Mouse (Mus musculus) stomach, postnatal 0 days (tissue): ENCODE results near the gene Thap4. TPM values are rescaled to one million over a fixed set of nuclear protein-coding genes. Genes with fewer than 3 reads are reported as not detected.

Experiments used
- ATAC-seq: fragments of 200-750 bp; cut with Nextera tagmentation; 2 replicates; pipeline ENCODE4 v1.8.0; 2017; ENCODE audit not compliant: low FRiP score, low TSS enrichment
- DNase-seq: peaks from one replicate; pipeline ENCODE4 v3.0.0-alpha.2; 2016; ENCODE audit warnings: low spot score
- H3K27ac ChIP-seq: fragments of 300-500 bp; sonication (generic); replicated peaks from 2 replicates; pipeline ENCODE4 v1.5.1; 2014; ENCODE audit warnings: mild to moderate bottlenecking, control low read depth
- H3K27me3 ChIP-seq: fragments of 300-500 bp; sonication (generic); 2 replicates; pipeline ENCODE4 v1.6.1; 2014; ENCODE audit warnings: low read length; ENCODE audit not compliant: control insufficient read depth, insufficient read depth
- H3K36me3 ChIP-seq: fragments of 300-500 bp; sonication (generic); 2 replicates; pipeline ENCODE4 v1.6.1; 2014; ENCODE audit warnings: low read length, mixed read lengths; ENCODE audit not compliant: control insufficient read depth, insufficient read depth
- H3K4me1 ChIP-seq: fragments of 300-500 bp; sonication (generic); replicated peaks from 2 replicates; pipeline ENCODE4 v1.6.1; 2014; ENCODE audit warnings: antibody characterized with exemption; ENCODE audit not compliant: control insufficient read depth, insufficient read depth
- H3K4me2 ChIP-seq: fragments of 300-500 bp; sonication (generic); replicated peaks from 2 replicates; pipeline ENCODE4 v1.6.1; 2014; ENCODE audit warnings: low read depth, mild to moderate bottlenecking, control low read depth, moderate library complexity
- H3K4me3 ChIP-seq: fragments of 300-500 bp; sonication (generic); 2 replicates; pipeline ENCODE4 v1.5.1; 2014; ENCODE audit warnings: low read depth, low read length, control low read depth
- H3K9ac ChIP-seq: fragments of 300-500 bp; sonication (generic); 2 replicates; pipeline ENCODE4 v1.6.1; 2014; ENCODE audit warnings: mild to moderate bottlenecking, low read length, control low read depth, mixed read lengths
- H3K9me3 ChIP-seq: fragments of 300-500 bp; sonication (generic); 2 replicates; pipeline ENCODE4 v1.6.1; 2016; ENCODE audit warnings: low read length; ENCODE audit not compliant: control insufficient read depth
- CTCF ChIP-seq: IDR thresholded peaks from 2 replicates; pipeline ENCODE4 v1.5.1; 2016; ENCODE audit warnings: antibody characterized with exemption, low read depth, mild to moderate bottlenecking, moderate library complexity
- EP300 ChIP-seq: optimal IDR thresholded peaks from 2 replicates; pipeline ENCODE3; 2016; ENCODE audit warnings: antibody characterized with exemption
- WGBS: fragments of 180-500 bp; shearing (Covaris S2); extraction: QIAGEN DNeasy Blood & Tissue Kit; methylation state at CpG from one replicate; pipeline ENCODE4 v1.1.7; 2014; 5-methylcytosine and 5-hydroxymethylcytosine counted together
- polyA plus RNA-seq: library from polyadenylated mRNA; unstranded; fragments of >200 nt; fragmentation: Nextera tagmentation; extraction: Ambion mirVana; gene quantifications from 2 replicates; pipeline ENCODE4 v1.2.1, GENCODE M21; 2015

The Thap4 gene
- polyA plus RNA-seq, 1 experiment from 2014 or later = 47.8 TPM

DNA sequence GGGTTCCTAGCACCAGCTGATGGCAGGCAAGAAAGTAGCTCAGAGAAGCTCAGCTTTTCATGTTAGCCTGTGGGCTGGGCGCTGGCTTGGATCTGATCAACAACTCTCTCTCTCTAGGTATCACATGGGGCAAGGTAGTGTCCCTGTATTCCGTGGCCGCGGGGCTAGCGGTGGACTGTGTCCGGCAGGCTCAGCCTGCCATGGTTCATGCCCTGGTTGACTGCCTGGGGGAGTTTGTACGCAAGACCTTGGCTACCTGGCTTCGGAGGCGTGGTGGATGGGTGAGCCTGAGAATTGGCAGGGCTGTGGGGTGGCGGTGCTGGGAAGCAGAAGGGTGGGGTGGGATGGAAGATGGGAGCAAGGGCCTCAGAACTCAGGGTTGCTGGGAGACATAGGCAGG is 60.7 kb downstream of the Thap4 start:
- 0 out of 2 replicates have a peak overlapping the region, but pooled peaks have one; percentile 4 for H3K27ac ChIP-seq
- no peak overlapping the region for H3K9ac ChIP-seq
- WGBS = 94% methylated on average over 10 of the region's 10 CpGs
- TF ChIP-seq EP300 (no peak), CTCF (no peak)
- H3K4me1 ChIP-seq = no peaks in the 10 kb centered on the region
- no peaks in the 10 kb centered on the region; the same call in none of the 2 replicates for H3K36me3 ChIP-seq
- no peaks in the 10 kb centered on the region for H3K9me3 ChIP-seq
- no peak overlapping the region for H3K4me3 ChIP-seq
- no peak for ATAC-seq
- no peak for DNase-seq
- H3K4me2 ChIP-seq = no peak overlapping the region
- H3K27me3 ChIP-seq = no peaks in the 10 kb centered on the region

- no peak overlapping the region for H3K9ac ChIP-seq
- no peaks in the 10 kb centered on the region for H3K4me1 ChIP-seq
- no peaks in the 10 kb centered on the region for H3K9me3 ChIP-seq
- DNase-seq (no peak), ATAC-seq (peak; percentile 57)
- H3K4me2 ChIP-seq = no peak overlapping the region
- peaks cover 2% of the 10 kb centered on the region for H3K36me3 ChIP-seq
- H3K27me3 ChIP-seq = no peaks in the 10 kb centered on the region
- H3K27ac ChIP-seq = 0 out of 2 replicates have a peak overlapping the region, but pooled peaks have one; percentile 4
- TF ChIP-seq CTCF (no peak), EP300 (no peak)
- H3K4me3 ChIP-seq = no peak overlapping the region
- 57% methylated on average over 3 of the region's 3 CpGs for WGBS
These were observed 61.2 kb downstream of the Thap4 start for GRCm38 (mm10) chr1:93693502-93693901.

GRCm38 (mm10) chr1:93692773-93693172 is 61.9 kb downstream of the Thap4 start:
- Histone ChIP-seq H3K36me3 (peaks cover 3% of the 10 kb centered on the region), H3K27me3 (no peaks in the 10 kb centered on the region), H3K9me3 (no peaks in the 10 kb centered on the region), H3K4me1 (no peaks in the 10 kb centered on the region), H3K4me3 (no peak overlapping the region), H3K4me2 (no peak overlapping the region), H3K9ac (no peak overlapping the region), H3K27ac (no peak overlapping the region)
- TF ChIP-seq EP300 (no peak), CTCF (no peak)
- no peak for ATAC-seq
- DNase-seq = no peak
- WGBS = 77% methylated on average over 9 of the region's 9 CpGs

DNA sequence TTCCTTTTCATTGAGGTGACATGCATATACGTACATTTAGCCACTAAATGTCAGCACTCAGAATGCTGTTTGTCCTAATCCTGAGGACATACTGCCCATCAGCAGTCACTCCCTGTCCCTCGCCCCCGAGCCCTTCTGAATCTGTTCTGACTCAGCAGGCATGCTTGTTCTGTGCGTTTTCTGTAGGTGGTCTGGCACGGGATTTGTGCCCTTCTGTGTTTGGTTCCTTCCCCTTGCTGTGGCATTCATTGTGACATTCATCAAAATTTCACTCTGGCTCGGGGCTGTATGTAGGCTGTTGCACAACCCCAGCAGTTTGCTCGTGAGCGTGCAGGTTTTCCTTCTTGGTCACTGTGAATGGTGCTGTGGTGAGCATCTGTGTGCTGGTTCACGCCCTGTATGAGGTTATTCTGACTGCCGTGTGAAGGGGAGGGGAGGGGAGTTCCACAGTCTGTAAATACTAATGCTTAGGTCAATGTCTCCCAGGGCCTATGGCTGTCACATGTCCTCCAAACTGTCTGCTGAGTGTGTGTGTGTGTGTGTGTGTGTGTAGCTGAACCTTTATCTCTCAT is 62.8 kb downstream of the Thap4 start:
- Histone ChIP-seq H3K9ac (no peak overlapping the region), H3K4me2 (no peak overlapping the region), H3K4me1 (peaks cover 2% of the 10 kb centered on the region; the same call in 1 of the 2 replicates), H3K36me3 (peaks cover 3% of the 10 kb centered on the region), H3K9me3 (no peaks in the 10 kb centered on the region), H3K27ac (no peak overlapping the region), H3K27me3 (no peaks in the 10 kb centered on the region), H3K4me3 (no peak overlapping the region)
- DNase-seq (no peak), ATAC-seq (no peak; the same call in 1 of the 2 replicates)
- TF ChIP-seq CTCF (no peak), EP300 (no peak)
- 63% methylated on average over 10 of the region's 10 CpGs for WGBS

DNA sequence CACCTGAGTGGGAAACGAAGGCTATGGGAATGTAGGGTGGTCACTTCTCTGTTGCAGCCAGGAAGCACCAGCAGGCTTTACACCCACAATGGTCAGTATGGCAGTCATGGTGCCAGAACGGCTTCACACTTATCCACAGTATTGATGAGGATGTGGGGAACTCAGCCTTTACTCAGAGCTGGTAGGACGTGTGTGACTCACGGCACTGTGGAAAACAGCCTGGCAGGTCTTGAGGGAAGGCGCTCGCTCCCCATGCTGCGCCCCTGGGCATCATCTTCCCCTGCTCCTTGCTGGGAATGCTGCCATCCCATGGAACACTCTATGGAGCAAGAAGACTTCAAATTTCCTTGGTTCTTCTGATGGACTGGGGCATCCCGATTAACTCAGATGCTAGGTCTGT is 63.6 kb downstream of the Thap4 start:
- Histone ChIP-seq H3K27ac (no peak overlapping the region), H3K27me3 (no peaks in the 10 kb centered on the region), H3K4me1 (peaks cover 2% of the 10 kb centered on the region; the same call in 1 of the 2 replicates), H3K4me3 (no peak overlapping the region), H3K9me3 (no peaks in the 10 kb centered on the region), H3K9ac (no peak overlapping the region), H3K36me3 (peaks cover 3% of the 10 kb centered on the region), H3K4me2 (no peak overlapping the region)
- no peak for DNase-seq
- no peak for ATAC-seq
- WGBS = 90% methylated on average over 8 of the region's 8 CpGs
- TF ChIP-seq CTCF (no peak), EP300 (no peak)

- H3K27me3 ChIP-seq = no peaks in the 10 kb centered on the region
- H3K4me2 ChIP-seq = no peak overlapping the region
- TF ChIP-seq EP300 (no peak), CTCF (no peak)
- no peak overlapping the region for H3K27ac ChIP-seq
- DNase-seq (no peak), ATAC-seq (no peak)
- H3K4me3 ChIP-seq = no peak overlapping the region
- H3K4me1 ChIP-seq = peaks cover 2% of the 10 kb centered on the region; the same call in 1 of the 2 replicates
- H3K36me3 ChIP-seq = peaks cover 3% of the 10 kb centered on the region
- no peaks in the 10 kb centered on the region for H3K9me3 ChIP-seq
- no peak overlapping the region for H3K9ac ChIP-seq
- 79% methylated on average over 7 of the region's 7 CpGs for WGBS
These were observed 64.7 kb downstream of the Thap4 start for GRCm38 (mm10) chr1:93689901-93690496.
